Mouse (Mus musculus) olfactory bulb, adult 2 months (tissue): ENCODE measurements at regions not wholly inside any gene's neighbourhood (a gene's known extent, or its start where the extent isn't known, plus 50 kb on each side); places are given as distances from the start of the nearest gene placed in this dataset.

Source experiments
- CTCF ChIP-seq: fragments of 200-500 bp; IDR thresholded peaks from 2 replicates; pipeline ENCODE4 v1.5.1; 2012; ENCODE audit warnings: low read depth, mild to moderate bottlenecking, low read length, moderate library complexity; ENCODE audit not compliant: insufficient read depth
- POLR2A ChIP-seq: fragments of 200-500 bp; IDR thresholded peaks from 2 replicates; pipeline ENCODE4 v1.6.1; 2012; ENCODE audit warnings: mild to moderate bottlenecking, low read depth, low read length, moderate library complexity; ENCODE audit not compliant: insufficient read depth

DNA sequence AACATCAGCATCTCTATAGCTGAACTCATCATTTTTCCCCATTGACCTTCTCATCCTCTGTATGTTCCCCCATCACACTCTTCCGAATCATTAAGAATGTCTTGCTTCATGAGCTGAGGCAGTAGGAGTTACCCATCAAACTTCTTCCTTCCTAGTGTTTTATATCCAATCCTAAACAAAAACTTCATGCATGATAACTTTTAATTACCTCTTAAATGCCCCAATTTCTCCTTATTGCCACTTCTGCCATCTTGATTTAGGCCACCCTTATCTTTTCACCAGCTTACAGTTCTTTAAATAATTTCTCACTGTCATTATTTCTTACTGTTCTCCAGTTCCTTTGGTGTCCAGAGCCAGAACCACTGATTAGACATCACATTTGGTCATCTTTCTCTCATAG is 277.9 kb upstream of the Fbxo33 start:
- no peak for TF ChIP-seq CTCF
- TF ChIP-seq POLR2A, result no peak
